Mouse (Mus musculus) right cerebral cortex, postnatal 4 days (tissue): ENCODE measurements at regions not wholly inside any gene's neighbourhood (a gene's known extent, or its start where the extent isn't known, plus 50 kb on each side); places are given as distances from the start of the nearest gene placed in this dataset.

Source experiments
- DNase-seq: peaks from one replicate; pipeline ENCODE4 v3.0.0-alpha.2; 2022

- DNase-seq, result no peak
Observed at GRCm38 (mm10) chr2:101206637-101207036, 417.9 kb upstream of the Rag2 start.

GRCm38 (mm10) chr2:101209136-101209535 lies 415.4 kb upstream of the Rag2 start:
- DNase-seq, result no peak

DNA sequence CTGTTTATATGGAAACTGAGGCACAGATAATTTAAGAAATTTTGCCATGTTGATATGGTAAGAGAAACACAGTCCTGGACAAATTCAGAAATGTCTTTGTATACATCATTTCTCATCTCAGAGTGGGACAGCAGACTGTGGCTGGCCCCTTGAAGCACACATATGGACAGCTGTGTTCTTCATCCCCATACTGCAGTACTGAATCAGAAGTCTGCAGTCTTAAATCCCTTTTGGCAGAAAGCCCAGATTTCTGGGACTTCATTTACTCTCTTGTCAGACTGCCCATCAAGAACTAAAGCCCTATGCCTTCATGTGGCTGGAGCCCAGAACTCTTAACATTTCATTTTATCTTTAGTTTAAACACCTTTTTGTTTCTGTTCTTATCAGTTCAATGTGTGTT lies 403.8 kb upstream of the Rag2 start:
- DNase-seq, result no peak

DNA sequence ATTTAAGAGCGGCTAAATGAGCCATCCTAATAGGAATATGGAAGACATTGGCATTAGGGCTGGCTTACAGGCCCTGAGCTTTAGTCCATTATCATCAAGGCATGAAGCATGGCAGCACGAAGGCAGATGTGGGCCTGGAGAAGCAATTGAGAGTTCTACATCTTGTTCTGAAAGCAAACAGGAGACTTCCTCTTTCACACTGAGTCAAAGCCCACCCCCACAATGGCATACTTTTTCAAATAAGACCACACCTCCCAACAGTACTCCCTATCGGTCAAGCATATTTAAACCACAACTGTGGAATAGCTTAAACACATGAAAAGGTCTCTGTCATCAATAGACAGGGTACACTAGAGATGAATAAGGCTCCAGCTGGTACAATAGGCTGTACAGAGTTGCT lies 381.5 kb upstream of the Rag2 start:
- DNase-seq, result no peak

DNA sequence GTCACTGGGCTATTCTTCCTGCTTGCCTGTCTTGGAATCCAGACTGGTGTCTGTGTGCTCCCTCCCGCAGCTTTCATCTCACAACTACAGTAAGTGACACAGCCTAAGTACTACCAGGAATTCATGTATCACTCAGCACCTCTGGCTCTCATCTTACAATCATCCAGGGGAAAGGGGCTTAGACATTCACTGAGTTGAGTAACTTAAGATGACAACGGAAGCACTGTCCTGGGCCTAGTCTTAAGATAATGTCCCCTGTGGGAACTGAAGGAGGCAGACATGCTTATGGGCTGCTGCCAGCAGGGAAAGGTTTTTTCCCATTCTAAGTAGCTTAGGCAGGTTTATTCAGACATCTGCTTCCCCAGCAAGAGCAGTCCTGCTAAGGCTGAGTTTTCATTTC lies 377.4 kb upstream of the Rag2 start:
- no peak for DNase-seq

GRCm38 (mm10) chr2:101252228-101252627 lies 372.3 kb upstream of the Rag2 start:
- DNase-seq, result no peak

DNA sequence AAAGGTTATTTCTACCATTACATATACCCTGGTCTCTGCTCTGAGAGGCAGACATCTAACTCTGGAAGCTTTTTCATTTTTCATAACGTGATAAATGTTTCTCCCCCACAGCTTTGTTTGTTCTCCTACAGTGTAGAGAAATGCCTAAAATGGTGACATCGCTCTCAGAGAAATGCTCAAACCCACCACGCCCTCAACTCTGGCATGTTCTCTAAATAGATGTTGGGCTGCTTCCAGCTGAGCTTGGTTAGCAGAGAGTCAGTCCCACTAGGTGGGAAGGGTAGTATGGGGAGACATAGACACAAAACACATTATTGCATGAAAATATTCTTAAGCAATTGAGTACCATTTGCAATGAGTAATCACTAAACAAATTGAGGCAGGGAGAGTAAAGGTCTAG lies 368.1 kb upstream of the Rag2 start:
- no peak for DNase-seq

GRCm38 (mm10) chr2:101263934-101264333 lies 360.6 kb upstream of the Rag2 start:
- DNase-seq, result no peak

DNA sequence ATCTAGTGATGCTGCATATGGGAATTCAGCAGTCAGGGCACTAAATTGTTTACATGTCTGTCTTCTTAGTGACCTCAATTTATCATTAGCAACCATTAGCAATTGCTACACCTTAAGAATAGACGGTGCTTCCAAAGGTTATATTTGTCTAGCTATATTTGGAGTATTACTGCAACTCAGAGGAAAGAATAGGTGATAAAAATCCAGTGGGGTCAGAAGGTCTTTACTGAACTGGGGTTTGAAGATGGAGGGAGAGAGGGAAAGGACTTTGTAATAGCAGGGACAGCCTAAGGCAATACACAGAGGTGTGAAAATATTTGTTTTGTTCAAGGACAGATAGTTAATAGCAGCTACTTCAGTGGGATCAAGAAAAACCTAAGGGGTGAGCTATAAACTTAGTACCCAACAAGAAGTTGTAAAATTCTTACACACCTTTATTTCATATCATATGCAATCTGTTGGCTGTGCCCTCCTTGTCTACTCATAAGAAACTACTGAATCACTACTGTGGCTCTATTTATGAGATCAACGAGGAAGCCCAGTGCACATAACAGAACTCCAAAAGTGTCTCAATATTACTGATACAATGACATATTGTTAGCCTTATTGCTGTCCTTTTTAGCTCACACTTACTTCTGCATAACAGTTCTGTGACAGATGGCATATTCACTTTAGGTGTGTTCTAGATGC lies 357.7 kb upstream of the Rag2 start:
- no peak for DNase-seq

DNA sequence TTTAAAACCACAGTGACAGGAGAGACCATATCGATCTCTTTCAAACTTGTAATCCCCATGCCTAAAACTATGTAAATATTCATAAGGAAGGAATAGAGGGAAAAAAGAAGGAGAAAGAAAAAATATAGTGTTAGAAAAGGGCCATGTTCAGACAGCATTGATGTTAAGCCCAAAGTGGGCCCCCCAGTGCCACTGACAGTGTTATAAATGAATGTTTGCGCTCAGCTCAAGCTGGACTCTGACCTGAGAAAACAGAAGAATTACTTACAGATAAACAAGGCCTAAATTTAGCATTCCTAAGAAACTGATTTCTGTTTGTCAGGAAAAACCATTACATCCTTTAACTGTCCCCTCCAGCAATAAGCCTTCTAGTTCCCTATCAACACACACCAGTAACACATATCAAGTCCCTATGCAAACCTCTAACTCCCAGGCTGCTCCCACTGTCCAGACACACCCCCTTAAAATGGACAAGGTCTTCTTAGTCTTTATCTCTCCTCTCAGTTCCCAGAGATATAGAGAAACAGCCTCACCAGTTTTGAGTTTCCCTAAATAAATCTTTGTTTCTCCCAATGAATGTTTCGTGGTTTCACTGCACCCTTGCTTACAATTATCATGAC lies 350.4 kb upstream of the Rag2 start:
- no peak for DNase-seq

DNA sequence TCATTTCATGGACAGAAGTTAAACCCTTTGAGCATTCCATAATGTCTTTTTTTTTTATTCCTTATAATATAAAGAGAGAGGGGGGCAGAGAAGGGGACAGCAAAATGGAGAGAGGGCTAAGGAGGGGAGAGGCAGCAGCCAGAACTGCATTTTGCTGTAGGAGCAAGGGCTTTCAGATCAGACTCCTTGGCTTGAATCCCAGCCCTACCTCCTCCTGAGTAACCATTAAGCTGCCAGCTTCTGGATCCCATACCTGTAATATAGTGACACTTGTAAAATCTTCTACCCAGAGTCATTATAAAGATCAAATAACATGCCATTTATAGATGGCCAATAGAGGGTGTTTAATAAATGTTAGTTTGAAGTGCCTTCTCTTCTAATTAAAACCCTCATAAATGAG lies 339.6 kb upstream of the Rag2 start:
- DNase-seq, result no peak

DNA sequence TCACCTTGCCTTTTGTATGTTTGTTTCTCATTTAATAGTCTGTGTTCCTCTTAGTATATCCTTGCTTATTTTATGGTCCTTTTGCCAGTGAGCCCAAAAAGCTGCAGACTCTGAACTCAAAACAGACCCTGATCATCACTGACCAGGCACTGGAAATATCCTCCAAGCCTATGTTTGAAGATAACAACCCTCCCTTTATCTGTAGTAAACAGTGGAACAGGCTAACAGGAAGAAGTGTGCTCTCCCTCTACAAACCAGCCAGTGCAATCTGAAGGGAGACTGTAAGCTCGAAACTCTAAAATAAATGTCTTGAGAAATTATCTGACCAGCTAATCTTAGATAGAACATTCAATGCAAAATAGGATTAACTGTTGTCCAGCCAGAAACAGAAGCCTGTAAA lies 336.4 kb upstream of the Rag2 start:
- no peak for DNase-seq

- no peak for DNase-seq
Observed at GRCm38 (mm10) chr2:101289168-101289567, 335.4 kb upstream of the Rag2 start.

GRCm38 (mm10) chr2:101290738-101291137 lies 333.8 kb upstream of the Rag2 start:
- DNase-seq, result no peak

GRCm38 (mm10) chr2:101295678-101296368 lies 328.7 kb upstream of the Rag2 start:
- DNase-seq, result peak; percentile 25

DNA sequence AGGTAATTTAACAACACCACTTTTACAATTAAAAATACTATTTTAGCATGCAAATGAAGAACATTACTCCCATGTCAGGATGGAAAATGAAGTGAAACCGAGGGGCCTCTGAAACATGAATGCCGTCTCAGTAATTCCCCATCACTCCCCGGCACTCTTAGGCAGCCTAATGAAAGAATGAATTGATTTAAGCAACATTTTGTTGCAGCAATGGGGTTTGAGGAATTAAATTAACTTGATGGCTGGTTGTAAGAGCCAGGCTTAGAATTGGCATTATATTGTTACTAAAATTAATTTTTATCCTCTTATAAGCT lies 328.2 kb upstream of the Rag2 start:
- DNase-seq, result no peak

DNA sequence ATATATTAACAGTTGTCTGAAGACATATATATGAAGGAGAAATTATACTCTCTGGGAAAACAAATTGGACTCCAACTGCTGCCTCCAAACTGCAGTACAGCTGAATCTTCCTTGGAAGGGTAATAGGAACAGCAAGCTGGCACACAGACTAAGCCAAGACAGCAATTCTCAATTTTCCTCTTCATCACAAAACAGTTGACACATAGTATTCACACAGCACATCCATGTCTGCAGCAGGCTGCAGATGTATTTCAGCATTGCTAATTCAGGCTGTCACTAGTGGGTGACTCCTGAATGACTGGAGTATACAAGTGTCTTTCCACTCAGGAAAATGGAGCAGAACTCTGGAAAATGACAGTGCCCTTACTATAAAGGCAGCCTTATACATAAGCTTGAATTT lies 327.7 kb upstream of the Rag2 start:
- no peak for DNase-seq

DNA sequence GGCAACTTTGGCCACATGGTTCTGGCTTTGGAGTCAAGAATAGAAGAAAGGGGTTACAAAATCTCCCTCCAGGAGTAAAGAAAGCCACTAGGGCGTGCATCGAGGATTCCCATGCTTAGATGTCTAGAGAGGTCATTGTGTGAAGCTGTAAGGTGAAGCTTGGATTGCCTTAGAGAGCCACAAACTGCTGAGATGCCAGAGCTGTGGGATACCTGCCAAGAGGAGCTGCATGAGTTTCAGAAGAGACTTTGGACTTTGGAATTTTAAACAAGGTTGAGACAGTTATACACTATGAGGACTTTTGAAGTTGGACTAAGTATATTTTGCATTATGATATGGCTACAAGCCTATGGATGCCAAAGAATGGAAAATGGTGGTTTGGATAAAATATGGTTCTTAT lies 325.4 kb upstream of the Rag2 start:
- no peak for DNase-seq

GRCm38 (mm10) chr2:101300106-101300505 lies 324.4 kb upstream of the Rag2 start:
- no peak for DNase-seq

DNA sequence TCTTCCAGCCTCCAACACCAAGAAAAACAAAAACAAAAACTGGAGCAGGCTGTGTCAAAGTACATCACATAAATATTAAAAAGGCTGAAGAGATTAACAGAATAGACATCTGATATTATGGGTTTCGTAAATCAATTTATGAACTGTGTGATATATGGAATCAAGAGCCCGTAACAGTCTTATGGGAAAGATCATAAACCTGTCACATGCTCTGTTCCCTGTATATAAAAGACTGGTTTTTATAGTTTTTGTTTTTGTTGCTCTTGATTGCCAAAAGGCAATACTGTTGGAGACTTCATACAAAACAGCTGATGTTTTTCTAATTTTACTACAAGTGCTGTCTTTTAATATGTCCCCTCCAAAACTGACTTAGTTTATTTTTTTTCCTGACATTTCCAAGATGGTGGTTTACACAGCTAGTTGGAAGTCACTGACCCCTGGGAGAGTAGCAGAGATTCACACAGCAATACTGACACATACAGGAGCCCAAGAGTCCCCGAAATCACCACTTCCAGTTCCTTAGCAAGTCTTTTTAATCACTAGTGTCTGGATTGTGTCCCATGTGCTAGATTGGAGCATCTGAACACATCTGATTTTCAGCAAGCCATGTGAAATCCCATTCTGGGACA lies 303.1 kb upstream of the Rag2 start:
- no peak for DNase-seq

DNA sequence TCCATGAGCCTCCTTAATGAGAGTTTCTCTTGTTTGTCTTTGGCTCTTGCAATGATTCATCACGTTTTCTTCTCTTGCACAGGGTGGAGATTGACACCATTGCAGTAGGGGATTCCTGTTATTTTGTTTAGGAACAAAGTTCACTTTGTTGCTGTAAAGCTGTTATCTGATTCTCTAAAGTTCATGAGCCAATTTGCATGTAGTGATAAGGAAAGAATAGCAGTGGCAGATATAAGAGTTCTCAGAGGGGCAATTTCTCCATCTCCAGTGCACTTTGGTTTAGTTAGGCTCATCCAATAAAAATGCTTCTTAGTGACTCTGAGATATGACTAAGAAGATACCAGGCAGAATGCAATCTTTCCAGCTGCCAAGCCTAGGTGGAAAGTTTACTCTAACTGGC lies 267.8 kb upstream of the Rag2 start:
- no peak for DNase-seq

DNA sequence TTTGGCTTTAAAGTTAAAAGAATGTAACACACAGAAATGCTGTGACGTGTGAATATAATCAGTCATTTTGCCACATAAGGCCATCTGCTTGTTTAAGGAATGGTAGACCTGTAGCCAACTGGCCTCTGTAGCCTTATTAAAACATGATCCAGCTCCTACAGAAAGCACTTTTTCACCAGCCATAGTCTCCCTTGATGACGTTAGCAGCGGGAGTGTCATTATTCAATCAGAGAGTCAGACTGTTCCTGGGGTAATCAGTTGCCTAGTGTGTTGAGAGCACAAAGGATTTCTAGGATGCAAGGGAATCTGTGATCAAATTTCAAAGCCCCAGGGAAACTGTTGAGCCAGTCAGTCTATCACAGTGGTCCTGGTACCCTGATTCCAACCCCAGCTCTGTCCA lies 260.3 kb upstream of the Rag2 start:
- no peak for DNase-seq

DNA sequence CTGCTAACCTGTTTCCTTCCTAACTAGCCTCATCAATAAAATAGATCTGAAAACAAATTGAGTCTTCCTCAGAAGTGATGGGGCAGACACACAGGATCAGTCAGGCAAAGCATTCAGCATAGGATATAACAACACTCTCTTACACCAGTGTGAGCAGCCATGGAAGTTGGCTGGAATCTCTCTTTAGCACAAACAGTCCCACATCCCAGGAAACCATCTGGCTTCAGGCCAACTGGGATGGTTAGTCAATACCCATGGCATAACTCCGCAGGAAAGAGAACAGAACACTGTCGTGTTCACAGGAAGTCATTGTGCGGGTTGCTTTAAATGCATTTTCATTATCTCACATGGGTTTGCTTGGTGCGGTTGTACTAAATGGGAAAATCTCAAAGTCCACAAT lies 256.2 kb upstream of the Rag2 start:
- DNase-seq, result no peak
